Mouse (Mus musculus) heart, embryonic 16.5 days (tissue): ENCODE data around the gene Edn3. TPM values are rescaled to one million over a fixed set of nuclear protein-coding genes. Genes with fewer than 3 reads are reported as not detected.

ENCODE experiments used
- ATAC-seq: fragments of 200-750 bp; cut with Nextera tagmentation; replicated peaks from 2 replicates; pipeline ENCODE4 v1.8.0; 2017; ENCODE audit warnings: moderate number of reproducible peaks; ENCODE audit not compliant: insufficient read depth, low FRiP score; ENCODE audit errors: extremely low read depth
- H3K27ac ChIP-seq: fragments of 300-500 bp; sonication (generic); 2 replicates; pipeline ENCODE4 v1.5.1; 2014; ENCODE audit warnings: mild to moderate bottlenecking, low read length, control low read depth, moderate library complexity
- H3K27me3 ChIP-seq: fragments of 300-500 bp; sonication (generic); 2 replicates; pipeline ENCODE4 v1.6.1; 2014; ENCODE audit warnings: low read length, mixed read lengths; ENCODE audit not compliant: control insufficient read depth, insufficient read depth
- H3K36me3 ChIP-seq: fragments of 300-500 bp; sonication (generic); 2 replicates; pipeline ENCODE4 v1.6.1; 2014; ENCODE audit not compliant: control insufficient read depth, insufficient read depth
- H3K4me1 ChIP-seq: fragments of 300-500 bp; sonication (generic); 2 replicates; pipeline ENCODE4 v1.6.1; 2014; ENCODE audit warnings: low read length, mixed read lengths; ENCODE audit not compliant: control insufficient read depth, insufficient read depth
- H3K4me2 ChIP-seq: fragments of 300-500 bp; sonication (generic); 2 replicates; pipeline ENCODE4 v1.6.1; 2014; ENCODE audit warnings: low read depth, mild to moderate bottlenecking, control low read depth, low read length
- H3K4me3 ChIP-seq: fragments of 300-500 bp; sonication (generic); 2 replicates; pipeline ENCODE4 v1.5.1; 2014; ENCODE audit warnings: mild to moderate bottlenecking, control low read depth, low read length
- H3K9ac ChIP-seq: fragments of 300-500 bp; sonication (generic); 2 replicates; pipeline ENCODE4 v1.6.1; 2014; ENCODE audit warnings: low read length, control low read depth
- H3K9me3 ChIP-seq: fragments of 300-500 bp; sonication (generic); replicated peaks from 2 replicates; pipeline ENCODE4 v1.6.1; 2016; ENCODE audit warnings: low read length; ENCODE audit not compliant: control insufficient read depth
- WGBS: fragments of 180-500 bp; shearing (Covaris S2); extraction: QIAGEN DNeasy Blood & Tissue Kit; methylation state at CpG from one replicate; pipeline ENCODE4 v1.1.7; 2014; 5-methylcytosine and 5-hydroxymethylcytosine counted together
- polyA plus RNA-seq: library from polyadenylated mRNA; unstranded; fragments of >200 nt; fragmentation: Nextera tagmentation; extraction: Ambion mirVana; gene quantifications from 2 replicates; pipeline ENCODE4 v1.2.1, GENCODE M21; 2015

Gene Edn3
- polyA plus RNA-seq, 1 experiment from 2014 or later, result 0.95 TPM

- ATAC-seq, result no peak
- Histone ChIP-seq H3K9me3 (no peaks in the 10 kb centered on the region), H3K4me3 (no peak overlapping the region), H3K4me1 (no peaks in the 10 kb centered on the region), H3K9ac (no peak overlapping the region), H3K27me3 (no peaks in the 10 kb centered on the region), H3K36me3 (no peaks in the 10 kb centered on the region), H3K4me2 (no peak overlapping the region), H3K27ac (no peak overlapping the region)
- 81% methylated on average over 1 of the region's 1 CpGs for WGBS
These were observed 7.2 kb upstream of the Edn3 start for GRCm38 (mm10) chr2:174753197-174753596.

GRCm38 (mm10) chr2:174754231-174754630, 6.2 kb upstream of the Edn3 start:
- 60% methylated on average over 1 of the region's 1 CpGs for WGBS

GRCm38 (mm10) chr2:174759189-174759588, 1.2 kb upstream of the Edn3 start:
- 74% methylated on average over 4 of the region's 4 CpGs for WGBS
- peaks cover 29% of the 10 kb centered on the region for H3K27me3 ChIP-seq
- no peak overlapping the region for H3K27ac ChIP-seq
- H3K36me3 ChIP-seq, result no peaks in the 10 kb centered on the region
- H3K9me3 ChIP-seq, result no peaks in the 10 kb centered on the region
- H3K4me3 ChIP-seq, result no peak overlapping the region
- peaks cover 4% of the 10 kb centered on the region for H3K4me1 ChIP-seq
- no peak for ATAC-seq
- no peak overlapping the region for H3K4me2 ChIP-seq
- H3K9ac ChIP-seq, result no peak overlapping the region

More at GRCm38 (mm10) chr2:174754231-174754630, 6.2 kb upstream of the Edn3 start:
- H3K4me2 ChIP-seq, result no peak overlapping the region
- H3K4me1 ChIP-seq, result no peaks in the 10 kb centered on the region
- H3K36me3 ChIP-seq, result no peaks in the 10 kb centered on the region
- H3K27me3 ChIP-seq, result peaks cover 1% of the 10 kb centered on the region; the same call in 1 of the 2 replicates
- no peak overlapping the region for H3K27ac ChIP-seq
- no peak for ATAC-seq
- no peaks in the 10 kb centered on the region for H3K9me3 ChIP-seq
- no peak overlapping the region for H3K9ac ChIP-seq
- H3K4me3 ChIP-seq, result no peak overlapping the region

GRCm38 (mm10) chr2:174761452-174762101, 1.2 kb downstream of the Edn3 start:
- Histone ChIP-seq H3K4me2 (no peak overlapping the region), H3K4me1 (peaks cover 4% of the 10 kb centered on the region), H3K27ac (no peak overlapping the region), H3K9me3 (no peaks in the 10 kb centered on the region), H3K9ac (no peak overlapping the region), H3K4me3 (no peak overlapping the region; the same call in 1 of the 2 replicates), H3K27me3 (peaks cover 29% of the 10 kb centered on the region), H3K36me3 (no peaks in the 10 kb centered on the region)
- 54% methylated on average over 6 of the region's 6 CpGs for WGBS
- ATAC-seq, result no peak

GRCm38 (mm10) chr2:174762310-174762709, 1.9 kb downstream of the Edn3 start:
- ATAC-seq, result no peak
- H3K27me3 ChIP-seq, result peaks cover 29% of the 10 kb centered on the region
- H3K9ac ChIP-seq, result no peak overlapping the region
- no peak overlapping the region for H3K27ac ChIP-seq
- H3K4me3 ChIP-seq, result no peak overlapping the region
- WGBS, result 83% methylated on average over 2 of the region's 2 CpGs
- no peaks in the 10 kb centered on the region for H3K36me3 ChIP-seq
- no peak overlapping the region for H3K4me2 ChIP-seq
- no peaks in the 10 kb centered on the region for H3K9me3 ChIP-seq
- peaks cover 4% of the 10 kb centered on the region for H3K4me1 ChIP-seq

- H3K27me3 ChIP-seq, result no peaks in the 10 kb centered on the region
- no peaks in the 10 kb centered on the region for H3K9me3 ChIP-seq
- H3K9ac ChIP-seq, result no peak overlapping the region
- H3K27ac ChIP-seq, result no peak overlapping the region
- ATAC-seq, result no peak
- H3K4me2 ChIP-seq, result no peak overlapping the region
- H3K4me1 ChIP-seq, result peaks cover 8% of the 10 kb centered on the region; the same call in 1 of the 2 replicates
- H3K4me3 ChIP-seq, result no peak overlapping the region
- WGBS, result 55% methylated on average over 7 of the region's 7 CpGs
- no peaks in the 10 kb centered on the region for H3K36me3 ChIP-seq
These were observed 8.6 kb downstream of the Edn3 start for GRCm38 (mm10) chr2:174768891-174769528.

GRCm38 (mm10) chr2:174774177-174775111, 14.0 kb downstream of the Edn3 start:
- Histone ChIP-seq H3K36me3 (no peaks in the 10 kb centered on the region), H3K9me3 (no peaks in the 10 kb centered on the region), H3K4me2 (no peak overlapping the region), H3K27me3 (no peaks in the 10 kb centered on the region), H3K4me3 (no peak overlapping the region), H3K27ac (no peak overlapping the region), H3K4me1 (peaks cover 8% of the 10 kb centered on the region; the same call in 1 of the 2 replicates), H3K9ac (no peak overlapping the region)
- WGBS, result 69% methylated on average over 10 of the region's 10 CpGs
- no peak for ATAC-seq

- Histone ChIP-seq H3K4me2 (no peak overlapping the region), H3K4me3 (no peak overlapping the region), H3K27me3 (no peaks in the 10 kb centered on the region), H3K27ac (no peak overlapping the region), H3K9me3 (no peaks in the 10 kb centered on the region), H3K36me3 (no peaks in the 10 kb centered on the region), H3K9ac (no peak overlapping the region), H3K4me1 (no peaks in the 10 kb centered on the region)
- ATAC-seq, result no peak
- 79% methylated on average over 4 of the region's 4 CpGs for WGBS
These were observed 21.6 kb downstream of the Edn3 start for GRCm38 (mm10) chr2:174782016-174782415.
